ENCODE assay signal across 10 mouse cellular contexts in genomic region chr1:184791109-184791508, GRCm38 (mm10). TPM values are rescaled to one million over a fixed set of nuclear protein-coding genes. Genes with fewer than 3 reads are reported as not detected.
A peak's percentile ranks its signal among the peaks of the same experiment; 100 is the strongest.
DNase-seq lines count a peak whose midpoint lies in the region; ATAC-seq and TF ChIP-seq lines count a peak whose summit lies in the region.
"Had no signal": no experiment of that assay in that cellular context is flagged by ENCODE, and none has a peak within 500 bp of the region (broad histone marks: within the 10 kb centered on the region; RNA-seq: fewer than 3 reads in every experiment).

No protein-coding gene starts in this region.

- H3K4me2 ChIP-seq in forebrain, postnatal 0 days (ENCODE audit: low read depth) = no peak overlapping the region
- no peak overlapping the region for H3K4me2 ChIP-seq in midbrain, embryonic 11.5 days
- H3K4me2 ChIP-seq in midbrain, embryonic 15.5 days = no peak overlapping the region
- H3K4me2 ChIP-seq: heart, embryonic 15.5 days had no signal

- H3K4me1 ChIP-seq in forebrain, postnatal 0 days (ENCODE audit: insufficient read depth) = no peaks in the 10 kb centered on the region
- peaks cover 6% of the 10 kb centered on the region; the same call in 1 of the 2 replicates for H3K4me1 ChIP-seq in forebrain, embryonic 10.5 days
- no peaks in the 10 kb centered on the region for H3K4me1 ChIP-seq in midbrain, embryonic 11.5 days (ENCODE audit: control insufficient read depth, insufficient read depth, low read length)
- no peaks in the 10 kb centered on the region for H3K4me1 ChIP-seq in midbrain, embryonic 15.5 days

- H3K27me3 ChIP-seq in forebrain, postnatal 0 days (ENCODE audit: insufficient read depth, low read length) = no peaks in the 10 kb centered on the region; the same call in 1 of the 2 replicates
- H3K27me3 ChIP-seq in forebrain, embryonic 10.5 days (ENCODE audit: poor library complexity, severe bottlenecking) = no peaks in the 10 kb centered on the region
- no peaks in the 10 kb centered on the region for H3K27me3 ChIP-seq in midbrain, embryonic 11.5 days (ENCODE audit: control insufficient read depth, insufficient read depth, low read length)
- H3K27me3 ChIP-seq in midbrain, embryonic 15.5 days (replicated peaks) = no peaks in the 10 kb centered on the region

- H3K36me3 ChIP-seq in forebrain, postnatal 0 days (ENCODE audit: insufficient read depth) = no peaks in the 10 kb centered on the region
- no peaks in the 10 kb centered on the region for H3K36me3 ChIP-seq in forebrain, embryonic 10.5 days (replicated peaks)
- H3K36me3 ChIP-seq in midbrain, embryonic 11.5 days (ENCODE audit: control insufficient read depth, insufficient read depth, low read length) = no peaks in the 10 kb centered on the region
- no peaks in the 10 kb centered on the region for H3K36me3 ChIP-seq in midbrain, embryonic 15.5 days (replicated peaks)
- H3K36me3 ChIP-seq: heart, embryonic 15.5 days had no signal

- no peak overlapping the region for H3K4me3 ChIP-seq in forebrain, postnatal 0 days (ENCODE audit: low read depth, low read length)
- H3K4me3 ChIP-seq in forebrain, embryonic 10.5 days = no peak overlapping the region
- no peak overlapping the region for H3K4me3 ChIP-seq in midbrain, embryonic 11.5 days (ENCODE audit: low read depth, low read length)
- H3K4me3 ChIP-seq in midbrain, embryonic 15.5 days = no peak overlapping the region
- H3K4me3 ChIP-seq: heart, embryonic 15.5 days; megakaryocyte, embryonic 14.5 days had no signal

- intact Hi-C loops in heart, postnatal 36 days (cut with DNase I) = loop anchor here (5.0 kb wide), 1 partner anchor 524 kb away; no protein-coding TSS in a partner anchor

- H3K9me3 ChIP-seq in forebrain, postnatal 0 days (ENCODE audit: low read length) = no peaks in the 10 kb centered on the region
- no peaks in the 10 kb centered on the region for H3K9me3 ChIP-seq in forebrain, embryonic 10.5 days
- H3K9me3 ChIP-seq in midbrain, embryonic 11.5 days (ENCODE audit: control insufficient read depth, low read length) = no peaks in the 10 kb centered on the region
- H3K9me3 ChIP-seq in midbrain, embryonic 15.5 days = no peaks in the 10 kb centered on the region
- H3K9me3 ChIP-seq: heart, embryonic 15.5 days; megakaryocyte, embryonic 14.5 days had no signal

- 5% methylated on average over 2 of the region's 2 CpGs for whole genome bisulfite sequencing in forebrain, postnatal 0 days
- WGBS in forebrain, embryonic 10.5 days = 9% methylated on average over 2 of the region's 2 CpGs
- 9% methylated on average over 2 of the region's 2 CpGs for WGBS in midbrain, embryonic 11.5 days
- 11% methylated on average over 2 of the region's 2 CpGs for WGBS in midbrain, embryonic 15.5 days

- DNase-seq in forebrain, postnatal 0 days = peak; percentile 52
- DNase-seq in forebrain, embryonic 10.5 days (ENCODE audit: extremely low spot score, low spot score) = no peak
- peak; percentile 87 for DNase-seq in midbrain, embryonic 11.5 days (ENCODE audit: low spot score, missing footprints)
- peak; percentile 56 for DNase-seq in brain, adult 2 months (ENCODE audit: low read depth, low spot score)
- DNase-seq in heart, postnatal 36 days = peak; percentile 27 to 46
- peak; percentile 24 to 47 for DNase-seq in natural killer cell, adult 2 months (ENCODE audit: low spot score in 2 of 2)

- peak; percentile 77 for TF ChIP-seq CTCF in forebrain, postnatal 0 days (IDR thresholded peaks at IDR 0.05; ENCODE audit: low read depth)

- ATAC-seq in forebrain, postnatal 0 days = no peak
- no peak for ATAC-seq in midbrain, embryonic 11.5 days (ENCODE audit: low FRiP score)
- no peak for ATAC-seq in midbrain, embryonic 15.5 days (replicated peaks)
- no peak; the same call in 1 of the 2 replicates for ATAC-seq in monocyte, adult 5-6 weeks (replicated peaks; ENCODE audit: insufficient number of reproducible peaks, low FRiP score, low TSS enrichment, poor library complexity, severe bottlenecking)

- no peak overlapping the region for H3K9ac ChIP-seq in forebrain, postnatal 0 days
- H3K9ac ChIP-seq in midbrain, embryonic 11.5 days (ENCODE audit: low read length) = no peak overlapping the region
- H3K9ac ChIP-seq in midbrain, embryonic 15.5 days = no peak overlapping the region
- H3K9ac ChIP-seq: heart, embryonic 15.5 days had no signal

- H3K27ac ChIP-seq in forebrain, postnatal 0 days (ENCODE audit: low read depth, low read length) = no peak overlapping the region
- H3K27ac ChIP-seq in forebrain, embryonic 10.5 days = no peak overlapping the region
- H3K27ac ChIP-seq in midbrain, embryonic 11.5 days (ENCODE audit: low read depth, low read length) = no peak overlapping the region
- no peak overlapping the region for H3K27ac ChIP-seq in midbrain, embryonic 15.5 days
- H3K27ac ChIP-seq: heart, embryonic 15.5 days had no signal

RNA-seq across cellular contexts. Expression of gene Marc1, which starts 20.0 kb away (rescaled TPM):
- 0.15 and 0.24 TPM in 2 replicates for total RNA-seq in forebrain, postnatal 0 days (2014; rRNA removed)
- 0.11 and 0.45 TPM in 2 replicates for polyA plus RNA-seq in forebrain, postnatal 0 days (2015; fragmentation: Nextera tagmentation; extraction: Ambion mirVana)
- not detected in 2 replicates for polyA plus RNA-seq in forebrain, embryonic 10.5 days (2016; fragmentation: Nextera tagmentation; extraction: Ambion mirVana)
- not detected in 2 replicates for polyA plus RNA-seq in midbrain, embryonic 11.5 days (2014; fragmentation: Nextera tagmentation; extraction: Ambion mirVana)
- 0.13 TPM in 1 of 2 replicates, not detected in the other for polyA plus RNA-seq in midbrain, embryonic 15.5 days (2015; fragmentation: Nextera tagmentation; extraction: Ambion mirVana)
- total RNA-seq in heart, postnatal 36 days (2021) = not detected
- not detected in 3 replicates for total RNA-seq in monocyte, adult 5-6 weeks (2017)
- polyA plus RNA-seq: heart, embryonic 15.5 days had no signal

RNA-seq across cellular contexts. Expression of gene Marc2, which starts 55.1 kb away (rescaled TPM):
- total RNA-seq in forebrain, postnatal 0 days (2014; rRNA removed) = 60.1 and 65.5 TPM in 2 replicates
- polyA plus RNA-seq in forebrain, postnatal 0 days (2015; fragmentation: Nextera tagmentation; extraction: Ambion mirVana) = 138 and 139 TPM in 2 replicates
- polyA plus RNA-seq in forebrain, embryonic 10.5 days (2016; fragmentation: Nextera tagmentation; extraction: Ambion mirVana) = 78.1 and 82.6 TPM in 2 replicates
- polyA plus RNA-seq in midbrain, embryonic 11.5 days (2014; fragmentation: Nextera tagmentation; extraction: Ambion mirVana) = 107 and 110 TPM in 2 replicates
- 96.7 and 117 TPM in 2 replicates for polyA plus RNA-seq in midbrain, embryonic 15.5 days (2015; fragmentation: Nextera tagmentation; extraction: Ambion mirVana)
- 100 to 1,000 TPM; 127 to 136 TPM for total RNA-seq in heart, postnatal 36 days (2021)
- total RNA-seq in monocyte, adult 5-6 weeks (2017) = 44.9 to 78.1 TPM (median 60.4 TPM) in 3 replicates

RNA-seq across cellular contexts. Expression of gene Hlx, which starts 58.7 kb away (rescaled TPM):
- total RNA-seq in forebrain, postnatal 0 days (2014; rRNA removed) = 1.2 and 2.8 TPM in 2 replicates
- polyA plus RNA-seq in forebrain, postnatal 0 days (2015; fragmentation: Nextera tagmentation; extraction: Ambion mirVana) = 1.6 and 2.4 TPM in 2 replicates
- polyA plus RNA-seq in forebrain, embryonic 10.5 days (2016; fragmentation: Nextera tagmentation; extraction: Ambion mirVana) = 3.2 and 3.3 TPM in 2 replicates
- polyA plus RNA-seq in midbrain, embryonic 11.5 days (2014; fragmentation: Nextera tagmentation; extraction: Ambion mirVana) = 2.2 and 2.7 TPM in 2 replicates
- polyA plus RNA-seq in midbrain, embryonic 15.5 days (2015; fragmentation: Nextera tagmentation; extraction: Ambion mirVana) = 1.7 and 2.2 TPM in 2 replicates
- total RNA-seq in heart, postnatal 36 days (2021) = 10 to 100 TPM in 1 of 2 experiments, 1 to 10 TPM in 1; 9.9 to 14.5 TPM
- 5.3 to 9.2 TPM (median 5.4 TPM) in 3 replicates for total RNA-seq in monocyte, adult 5-6 weeks (2017)
